Mouse (Mus musculus) embryonic fibroblast, embryonic 13.5 days (primary cell): Measurements from ENCODE around the gene Clca1.

Source experiments
- CTCF ChIP-seq: IDR thresholded peaks from 2 replicates; pipeline ENCODE4 v1.5.1; 2011; ENCODE audit warnings: mild to moderate bottlenecking, control low read depth, low read length, moderate library complexity, borderline replicate concordance; ENCODE audit not compliant: insufficient read depth
- POLR2A ChIP-seq: IDR thresholded peaks from 2 replicates; pipeline ENCODE4 v1.6.1; 2011; ENCODE audit warnings: low read depth, mild to moderate bottlenecking, control low read depth, low read length, moderate library complexity

DNA sequence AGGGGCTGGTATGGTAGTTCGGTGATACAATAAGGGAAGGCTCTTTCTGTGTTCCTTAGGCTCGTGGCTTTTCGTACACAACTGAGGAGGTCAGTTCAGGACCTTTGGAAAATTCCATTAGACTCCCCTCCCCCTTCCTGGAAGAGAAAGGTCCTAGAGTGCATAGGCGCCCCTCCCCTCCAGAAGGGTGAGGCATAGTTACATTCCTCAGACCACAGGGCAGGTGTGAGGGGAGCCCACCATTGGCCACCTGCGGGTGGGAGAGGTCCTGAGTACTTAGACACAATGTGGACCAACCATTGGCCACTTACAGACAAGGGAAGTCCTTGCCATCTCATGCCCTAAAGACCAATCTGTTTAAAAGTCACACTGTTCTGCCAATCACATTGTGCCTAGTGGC is 46.7 kb downstream of the Clca1 start:
- TF ChIP-seq CTCF (no peak), POLR2A (no peak)
